Mouse (Mus musculus) layer of hippocampus, adult 9-11 months (tissue): ENCODE results near the gene Gcm2.

Experiments
- DNase-seq: peaks from one replicate; pipeline ENCODE4 v3.0.0; 2022

Gcm2 gene

GRCm38 (mm10) chr13:41110935-41111334 is at the start of gene Gcm2:
Gene Gcm2, minus strand, starts transcription at chr13:41111035.
- no peak for DNase-seq

GRCm38 (mm10) chr13:41158426-41158825 is 47.6 kb upstream of the Gcm2 start:
- no peak for DNase-seq

DNA sequence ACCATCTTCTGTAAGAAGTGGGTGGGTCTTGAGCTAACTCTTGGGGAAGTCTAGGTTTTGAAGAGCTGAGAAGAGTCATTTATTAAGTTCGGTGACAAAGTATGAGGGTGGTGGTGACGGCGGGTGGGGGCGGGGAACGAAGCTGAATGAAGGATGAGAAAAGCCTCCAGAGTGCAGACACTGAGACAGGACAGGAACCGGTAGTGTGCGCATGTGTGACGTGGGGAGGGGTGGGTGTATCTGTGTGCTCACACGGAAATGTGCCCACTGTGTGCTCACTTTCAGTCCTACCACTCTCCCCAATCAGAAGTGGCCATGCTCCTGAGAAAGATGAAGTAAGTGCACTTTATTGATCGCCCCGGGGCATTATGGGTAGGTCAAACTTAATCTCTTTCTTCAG is 42.3 kb upstream of the Gcm2 start:
- DNase-seq, result no peak

GRCm38 (mm10) chr13:41146271-41146670 is 35.4 kb upstream of the Gcm2 start:
- peak; percentile 49 for DNase-seq

DNA sequence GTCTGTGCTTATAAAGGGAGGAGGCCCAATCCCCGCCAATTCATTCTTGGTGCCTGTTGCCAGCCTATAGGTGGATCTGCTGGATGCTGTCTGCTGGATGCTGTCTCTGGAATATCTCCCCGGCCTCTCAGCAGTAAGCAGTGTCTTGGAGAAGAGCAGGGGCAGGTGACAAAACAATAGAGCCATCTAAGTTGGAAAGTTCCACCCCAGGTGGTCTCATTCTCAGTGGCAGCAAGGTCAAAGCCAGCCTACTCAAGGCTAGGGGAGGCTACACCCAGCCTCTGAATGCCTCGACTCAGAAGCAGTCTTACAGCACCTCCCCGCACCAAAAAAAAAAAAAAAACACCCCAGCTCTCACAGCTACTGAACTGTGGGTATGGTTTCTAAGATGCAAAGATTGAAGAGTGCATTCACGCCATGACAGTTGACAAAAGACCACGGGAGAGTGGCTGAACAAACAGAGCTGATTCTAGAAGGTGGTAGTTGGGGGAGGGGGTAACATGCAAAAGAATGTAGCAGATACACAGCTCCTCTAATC is 34.7 kb upstream of the Gcm2 start:
- no peak for DNase-seq

- DNase-seq, result no peak
Measured at GRCm38 (mm10) chr13:41134901-41135300, 24.1 kb upstream of the Gcm2 start.

- peak; percentile 10 for DNase-seq
Measured at GRCm38 (mm10) chr13:41129061-41129460, 18.2 kb upstream of the Gcm2 start.

DNA sequence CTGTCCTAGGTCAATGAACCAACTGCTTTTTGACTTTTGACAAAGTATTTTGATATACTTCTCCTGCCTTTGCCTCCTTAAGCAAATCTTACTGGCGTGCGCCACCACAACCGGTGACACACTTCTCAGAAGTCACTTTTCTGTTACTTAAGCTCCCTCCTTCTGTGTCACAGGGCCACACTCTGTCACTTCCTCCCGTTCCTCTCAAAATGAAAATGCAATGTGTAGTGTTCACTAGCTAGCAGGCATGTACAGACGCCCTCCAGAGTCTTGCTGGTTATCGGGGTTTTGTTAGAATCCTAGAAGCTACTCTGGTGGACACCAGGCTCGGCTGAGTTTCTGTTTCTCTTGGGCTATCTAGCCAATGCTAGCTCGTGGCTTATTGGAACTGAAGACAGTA is 17.5 kb upstream of the Gcm2 start:
- no peak for DNase-seq

DNA sequence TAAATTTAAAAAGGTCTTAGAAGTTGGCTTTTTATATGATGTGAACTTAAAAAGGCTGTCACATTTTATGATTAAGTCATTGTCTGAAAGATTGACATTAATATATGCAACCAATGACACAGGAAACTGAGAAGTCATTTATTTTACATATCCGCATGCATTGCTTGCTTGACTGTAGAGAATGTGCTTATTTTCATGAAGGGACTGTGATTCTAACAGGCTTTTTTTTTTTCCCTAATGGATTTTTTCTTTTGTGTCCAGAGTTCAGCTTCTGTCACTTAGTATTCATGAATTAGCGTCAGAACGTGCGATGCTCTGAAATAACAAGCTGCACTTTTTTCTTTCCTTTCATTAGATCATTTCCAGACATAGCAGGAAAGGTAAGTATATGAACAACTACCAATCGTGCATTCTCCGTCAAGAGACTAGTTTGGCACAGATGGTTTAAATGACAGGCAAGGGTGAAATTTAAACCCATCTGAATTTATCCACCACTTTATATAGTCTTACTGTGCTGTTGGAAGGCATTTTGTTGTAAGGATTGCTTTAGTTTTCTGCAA is 12.9 kb upstream of the Gcm2 start:
- no peak for DNase-seq

DNA sequence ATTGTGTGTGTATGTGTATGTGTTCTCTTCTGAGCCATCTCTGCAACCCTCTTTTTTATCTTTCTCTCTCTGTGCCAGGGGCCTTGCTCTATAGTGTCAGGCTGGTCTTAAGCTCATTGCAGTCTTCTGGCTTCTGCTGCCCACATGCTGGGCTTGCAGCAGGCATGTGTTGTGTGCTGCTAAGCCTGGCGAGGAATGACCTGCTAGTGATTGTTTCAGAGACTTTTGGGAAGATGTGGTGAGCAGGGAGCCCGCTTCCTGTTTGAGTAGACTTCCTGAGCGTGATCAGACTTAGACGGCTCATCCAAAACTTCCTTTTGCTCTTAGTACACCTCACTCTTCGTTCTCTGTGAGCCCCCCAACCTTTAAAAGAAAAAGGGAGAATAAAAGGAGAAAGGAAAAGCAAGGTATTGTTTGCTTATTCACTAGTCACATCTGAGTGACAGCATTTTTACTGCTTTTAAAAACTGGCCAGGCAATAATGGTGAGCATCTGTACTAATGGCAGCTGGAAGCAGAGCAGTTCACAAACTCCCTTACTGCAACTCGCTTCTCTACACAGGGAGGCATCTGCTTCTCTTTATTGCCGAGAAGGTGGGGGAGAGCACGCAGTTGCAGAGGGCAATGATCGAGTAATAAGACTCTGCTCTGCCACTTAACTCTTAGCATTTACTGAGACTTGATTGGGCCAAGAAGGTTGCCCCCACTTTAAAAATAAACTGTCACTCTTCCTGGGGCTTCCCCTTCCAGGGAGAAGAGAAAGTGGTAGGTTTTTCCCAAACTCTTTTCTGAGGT is 8.5 kb upstream of the Gcm2 start:
- DNase-seq, result peak; percentile 60

DNA sequence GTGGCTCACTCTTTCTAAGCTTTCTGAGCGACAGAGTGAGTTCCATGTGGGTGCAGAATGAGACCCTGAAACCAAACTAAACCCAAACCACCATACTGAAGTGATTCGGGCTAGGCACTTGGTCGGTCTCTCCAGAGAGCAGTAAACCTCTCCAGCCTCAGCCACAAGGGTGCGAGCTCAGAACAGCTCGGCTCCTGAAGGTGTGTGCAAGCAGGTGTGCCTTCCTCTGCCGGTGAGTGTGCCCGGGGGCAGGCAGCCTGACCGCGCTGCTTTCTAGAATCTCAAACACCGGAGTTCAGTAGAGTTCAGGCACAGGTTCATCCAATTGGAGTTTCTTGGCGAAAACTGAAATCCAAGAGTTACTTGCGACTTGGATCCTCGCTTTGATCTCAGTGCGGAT is 3.1 kb upstream of the Gcm2 start, which contains the start of gene Sycp2l:
Sycp2l (plus strand) TSS at position 368 of the 400 bp plus-strand sequence.
- no peak for DNase-seq

DNA sequence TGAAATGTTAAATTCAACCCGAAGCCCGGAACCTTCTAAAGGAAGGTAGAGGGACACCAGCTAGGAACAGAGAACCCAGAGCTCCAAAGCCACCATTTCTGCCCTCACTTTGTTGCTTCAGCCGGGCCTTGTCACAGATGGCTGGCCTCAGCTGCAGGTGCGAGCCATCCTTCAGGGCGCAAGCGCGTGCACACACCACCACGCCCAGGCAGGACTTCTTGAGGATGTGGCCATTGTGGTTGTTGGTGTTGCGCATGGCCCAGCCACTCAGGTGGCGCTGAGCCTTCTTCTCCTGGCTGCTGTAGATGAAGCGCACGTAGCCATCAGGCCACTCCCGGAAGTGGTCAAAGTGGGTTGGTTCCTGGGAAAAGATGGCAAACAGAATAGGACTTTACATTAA is 5.3 kb downstream of the Gcm2 start:
- no peak for DNase-seq

GRCm38 (mm10) chr13:41103841-41104525 is 6.9 kb downstream of the Gcm2 start:
- DNase-seq, result no peak

DNA sequence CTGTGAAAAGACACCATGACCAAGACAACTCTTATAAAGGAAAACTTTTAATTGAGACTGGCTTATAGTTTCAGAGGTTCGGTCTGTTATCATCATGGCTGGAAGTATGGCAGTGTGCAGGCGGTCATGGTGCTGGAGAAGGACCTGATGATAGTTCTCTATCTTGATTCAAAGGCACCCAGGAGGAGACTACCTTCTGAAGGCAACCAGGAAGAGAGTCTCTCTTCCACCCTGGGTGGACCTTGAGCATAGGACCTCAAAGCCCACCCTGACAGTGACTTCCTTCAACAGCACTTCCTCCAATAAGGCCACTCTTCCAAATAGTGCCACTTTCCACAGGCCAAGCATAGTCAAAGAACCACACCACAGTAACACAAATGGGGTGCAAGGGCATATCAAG is 10.8 kb downstream of the Gcm2 start:
- DNase-seq, result no peak

- DNase-seq, result no peak
Measured at GRCm38 (mm10) chr13:41098325-41098724, 12.5 kb downstream of the Gcm2 start.

- peak; percentile 46 for DNase-seq
Measured at GRCm38 (mm10) chr13:41097324-41098058, 13.3 kb downstream of the Gcm2 start.

- no peak for DNase-seq
Measured at GRCm38 (mm10) chr13:41094160-41094559, 16.7 kb downstream of the Gcm2 start.

GRCm38 (mm10) chr13:41091271-41091670 is 19.6 kb downstream of the Gcm2 start:
- no peak for DNase-seq

DNA sequence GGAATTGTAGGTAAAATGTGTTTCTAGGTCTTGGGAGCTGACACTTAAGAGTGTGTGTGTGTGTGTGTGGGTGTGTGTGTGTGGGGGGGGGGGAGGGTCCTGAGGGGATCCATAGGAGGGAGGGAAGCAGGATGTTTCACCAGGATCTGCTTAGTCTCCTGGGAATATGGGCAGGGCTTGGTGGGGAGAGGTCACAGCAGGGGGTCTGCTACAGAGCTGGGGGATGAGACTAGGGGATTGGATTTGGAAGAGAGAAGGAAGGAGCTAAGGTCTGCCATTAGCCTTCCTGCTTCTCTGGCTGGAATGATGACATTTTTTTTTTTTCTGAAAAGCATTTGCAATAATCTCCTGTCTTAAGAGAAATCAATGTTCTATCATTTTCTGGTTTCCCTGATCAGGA is 22.1 kb downstream of the Gcm2 start:
- DNase-seq, result no peak

- DNase-seq, result no peak
Measured at GRCm38 (mm10) chr13:41085140-41085539, 25.7 kb downstream of the Gcm2 start.

- no peak for DNase-seq
Measured at GRCm38 (mm10) chr13:41084521-41084920, 26.3 kb downstream of the Gcm2 start.

- no peak for DNase-seq
Measured at GRCm38 (mm10) chr13:41080700-41081099, 30.1 kb downstream of the Gcm2 start.

DNA sequence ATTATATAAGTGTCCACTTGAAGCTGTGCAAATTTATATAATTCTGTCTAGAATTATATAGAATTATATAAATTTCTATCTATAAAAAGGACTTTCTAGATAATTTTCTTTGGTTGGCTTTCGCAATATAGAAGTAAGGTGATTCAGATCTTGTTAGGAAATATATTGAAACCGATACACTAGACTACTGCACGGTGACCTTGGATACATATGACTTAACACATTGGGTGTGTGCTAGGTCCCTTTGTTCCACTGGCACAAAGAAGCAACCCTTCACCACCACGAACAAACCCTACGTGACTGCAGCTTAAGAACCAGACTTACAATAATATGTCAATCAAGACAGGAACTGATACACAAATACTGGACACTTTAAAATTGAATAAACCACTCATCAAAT is 31.0 kb downstream of the Gcm2 start:
- no peak for DNase-seq
